Mouse (Mus musculus) gastrocnemius, postnatal 14 days (tissue): ENCODE results near the gene Trim60. TPM values are rescaled to one million over a fixed set of nuclear protein-coding genes. Genes with fewer than 3 reads are reported as not detected.
"Not testable (repeated sequence)": the region's sequence is repeated elsewhere in the genome, so short reads cannot be mapped to it uniquely, and the experiment has no call there.

Experiments
- DNase-seq: peaks from one replicate; pipeline ENCODE4 v3.0.0; 2021; ENCODE audit warnings: mixed read lengths
- intact Hi-C: fragments of 180-260 bp; cut with DNase I; formaldehyde crosslinking; loops from one replicate; pipeline ENCODE4 v1.15.1; 2025; ENCODE audit warnings: low total_unique reads
- total RNA-seq, 2 experiments: library from RNA; stranded (reverse); gene quantifications; 2 replicates each; pipeline ENCODE4 v1.2.3; 2021

The Trim60 gene
- total RNA-seq, 2 experiments from 2014 or later: not detected

- DNase-seq, intact Hi-C loops: not testable (repeated sequence)
Observed at GRCm38 (mm10) chr8:65007616-65008015, 10.8 kb downstream of the Trim60 start.

- intact Hi-C loops: no loop called here
- DNase-seq: no peak
Observed at GRCm38 (mm10) chr8:64998806-64999365, 19.5 kb downstream of the Trim60 start.

- no peak for DNase-seq
- intact Hi-C loops: no loop called here
Observed at GRCm38 (mm10) chr8:64987731-64988130, 30.7 kb downstream of the Trim60 start, which contains the start of gene Trim75. Gene Trim75, minus strand, starts transcription at chr8:64987831.

- no peak for DNase-seq
- intact Hi-C loops: no loop called here
Observed at GRCm38 (mm10) chr8:64983150-64983897, 35.1 kb downstream of the Trim60 start.

GRCm38 (mm10) chr8:64962836-64963235, 55.5 kb downstream of the Trim60 start:
- intact Hi-C loops: no loop called here
- no peak for DNase-seq

- DNase-seq: no peak
- intact Hi-C loops: no loop called here
Observed at GRCm38 (mm10) chr8:64959025-64959424, 59.4 kb downstream of the Trim60 start.

- intact Hi-C loops: no loop called here
- no peak for DNase-seq
Observed at GRCm38 (mm10) chr8:64952101-64952500, 66.3 kb downstream of the Trim60 start.

Other genes starting within 250 kb of the Trim60 start
- gene Klhl2, start 168.6 kb downstream of the Trim60 start, total RNA-seq: 1 to 10 TPM; 7.8 to 8.2 TPM
- gene Tmem192, start 71.4 kb downstream of the Trim60 start, total RNA-seq: 10 to 100 TPM; 11.4 to 11.6 TPM
- not detected for gene Trim75, start 30.8 kb downstream of the Trim60 start, total RNA-seq
- gene Trim61, start 61 bp downstream of the Trim60 start, total RNA-seq: not detected
- gene Apela, start 18.8 kb upstream of the Trim60 start, total RNA-seq: not detected
- not detected for gene Gm10663, start 56.4 kb upstream of the Trim60 start, total RNA-seq
- gene BC030870, start 111.0 kb upstream of the Trim60 start, total RNA-seq: not detected